Mouse (Mus musculus) MEL (cell line): Measurements from ENCODE around the gene Tal1. TPM values are rescaled to one million over a fixed set of nuclear protein-coding genes. Genes with fewer than 3 reads are reported as not detected.

Source experiments
- DNase-seq: peaks from one replicate; pipeline ENCODE4 v3.0.0; 2011; ENCODE audit warnings: low read depth, low spot score
- H3K27ac ChIP-seq: 2 replicates; pipeline ENCODE4 v1.5.1; 2012; ENCODE audit warnings: low read depth, mild to moderate bottlenecking, control low read depth, low read length, moderate library complexity; ENCODE audit not compliant: control insufficient read depth
- H3K27me3 ChIP-seq, 2 experiments: fragments of 150-350 bp in 1 of 2; sonication (generic) in 1 of 2; 2 replicates each; pipeline ENCODE4 v1.6.1; 2012; ENCODE audit warnings: low read length in 2 of 2, mild to moderate bottlenecking in 2 of 2, improper control_type of control experiment in 1 of 2, moderate library complexity in 1 of 2; ENCODE audit not compliant: insufficient read depth in 2 of 2, control insufficient read depth in 1 of 2
- H3K36me3 ChIP-seq, 2 experiments: 2 replicates each; pipeline ENCODE4 v1.6.1; 2012 to 2014; ENCODE audit warnings: low read length in 2 of 2, improper control_type of control experiment in 1 of 2, inconsistent platforms in 1 of 2, mild to moderate bottlenecking in 1 of 2; ENCODE audit not compliant: insufficient read depth in 2 of 2, control insufficient read depth in 1 of 2
- H3K4me1 ChIP-seq, 2 experiments: fragments of 150-350 bp in 1 of 2; sonication (generic) in 1 of 2; 2 replicates each; pipeline ENCODE4 v1.6.1; 2012; ENCODE audit warnings: low read length in 2 of 2, improper control_type of control experiment in 1 of 2, mild to moderate bottlenecking in 1 of 2; ENCODE audit not compliant: insufficient read depth in 2 of 2, control insufficient read depth in 1 of 2
- H3K4me3 ChIP-seq, 2 experiments: fragments of 150-350 bp in 1 of 2; sonication (generic) in 1 of 2; 2 replicates each; pipeline ENCODE4 v1.5.1; 2012; ENCODE audit warnings: low read depth in 2 of 2, low read length in 2 of 2, mild to moderate bottlenecking in 2 of 2, moderate library complexity in 2 of 2, control low read depth in 1 of 2, improper control_type of control experiment in 1 of 2; ENCODE audit not compliant: control insufficient read depth in 1 of 2, insufficient read depth in 1 of 2
- H3K79me2 ChIP-seq: 2 replicates; pipeline ENCODE4 v1.6.1; 2012; ENCODE audit warnings: mild to moderate bottlenecking, low read length, moderate library complexity; ENCODE audit not compliant: control insufficient read depth, poor library complexity, insufficient read depth
- H3K9ac ChIP-seq: 2 replicates; pipeline ENCODE4 v1.6.1; 2012; ENCODE audit warnings: low read depth, mild to moderate bottlenecking, control low read depth, low read length, moderate library complexity; ENCODE audit not compliant: control insufficient read depth, poor library complexity, severe bottlenecking
- H3K9me3 ChIP-seq: fragments of 150-350 bp; sonication (generic); replicated peaks from 2 replicates; pipeline ENCODE4 v1.6.1; 2012; ENCODE audit warnings: mild to moderate bottlenecking, low read length, improper control_type of control experiment, moderate library complexity; ENCODE audit not compliant: insufficient read depth
- CHD1 ChIP-seq: IDR thresholded peaks from 2 replicates; pipeline ENCODE4 v1.6.1; 2012; ENCODE audit warnings: low read depth, mild to moderate bottlenecking, inconsistent platforms, low read length, improper control_type of control experiment
- CTCF ChIP-seq, 3 experiments: IDR thresholded peaks in 2 of 3; conservative IDR thresholded peaks in 1 of 3; 2 replicates each; pipeline ENCODE4 v1.5.1; 2011 to 2012; ENCODE audit warnings: low read length in 3 of 3, low read depth in 2 of 3, mild to moderate bottlenecking in 2 of 3, improper control_type of control experiment in 1 of 3, inconsistent platforms in 1 of 3, mixed read lengths in 1 of 3, moderate library complexity in 1 of 3; ENCODE audit not compliant: control insufficient read depth in 1 of 3, insufficient read depth in 1 of 3, poor library complexity in 1 of 3, severe bottlenecking in 1 of 3
- E2F4 ChIP-seq: IDR thresholded peaks from 2 replicates; pipeline ENCODE4 v1.6.1; 2011; ENCODE audit warnings: low read depth, low read length, improper control_type of control experiment, borderline replicate concordance
- ELF1 ChIP-seq: IDR thresholded peaks from 2 replicates; pipeline ENCODE4 v1.6.1; 2014; ENCODE audit warnings: low read depth, mild to moderate bottlenecking, inconsistent platforms, low read length, improper control_type of control experiment, moderate library complexity
- GABPA ChIP-seq: IDR thresholded peaks from 2 replicates; pipeline ENCODE4 v1.6.1; 2012; ENCODE audit warnings: low read depth, mild to moderate bottlenecking, inconsistent platforms, low read length, improper control_type of control experiment, moderate library complexity
- GATA1 ChIP-seq: IDR thresholded peaks from 2 replicates; pipeline ENCODE4 v1.6.1; 2011; ENCODE audit warnings: low read depth, low read length, improper control_type of control experiment
- HCFC1 ChIP-seq: IDR thresholded peaks from 2 replicates; pipeline ENCODE4 v1.6.1; 2012; ENCODE audit warnings: low read depth, mild to moderate bottlenecking, inconsistent platforms, low read length, improper control_type of control experiment, moderate library complexity
- KAT2A ChIP-seq: conservative IDR thresholded peaks from 2 replicates; pipeline ENCODE4 v1.6.1; 2012; ENCODE audit warnings: low read depth, low read length, improper control_type of control experiment, inconsistent platforms
- MAX ChIP-seq: IDR thresholded peaks from 2 replicates; pipeline ENCODE4 v1.6.1; 2011; ENCODE audit warnings: low read length, improper control_type of control experiment
- MAZ ChIP-seq: IDR thresholded peaks from 2 replicates; pipeline ENCODE4 v1.6.1; 2012; ENCODE audit warnings: low read depth, mild to moderate bottlenecking, inconsistent platforms, low read length, improper control_type of control experiment
- MEF2A ChIP-seq: IDR thresholded peaks from 2 replicates; pipeline ENCODE4 v1.6.1; 2014; ENCODE audit warnings: low read depth, mild to moderate bottlenecking, inconsistent platforms, low read length, improper control_type of control experiment; ENCODE audit not compliant: poor library complexity, insufficient replicate concordance, severe bottlenecking; ENCODE audit errors: extremely low read depth
- MXI1 ChIP-seq: IDR thresholded peaks from 2 replicates; pipeline ENCODE4 v1.6.1; 2011; ENCODE audit warnings: mild to moderate bottlenecking, low read depth, low read length, improper control_type of control experiment
- MYC ChIP-seq: IDR thresholded peaks from 2 replicates; pipeline ENCODE4 v1.6.1; 2011; ENCODE audit warnings: low read depth, mild to moderate bottlenecking, low read length, improper control_type of control experiment, moderate library complexity
- POLR2A ChIP-seq, 2 experiments: IDR thresholded peaks; 2 replicates each; pipeline ENCODE4 v1.6.1; 2011 to 2012; ENCODE audit warnings: low read length in 2 of 2, mild to moderate bottlenecking in 2 of 2, control low read depth in 1 of 2, improper control_type of control experiment in 1 of 2, low read depth in 1 of 2, moderate library complexity in 1 of 2; ENCODE audit not compliant: control insufficient read depth in 1 of 2, insufficient read depth in 1 of 2, poor library complexity in 1 of 2
- RCOR1 ChIP-seq: IDR thresholded peaks from 2 replicates; pipeline ENCODE4 v1.6.1; 2012; ENCODE audit warnings: low read depth, mild to moderate bottlenecking, inconsistent platforms, low read length, improper control_type of control experiment
- SIN3A ChIP-seq: IDR thresholded peaks from 2 replicates; pipeline ENCODE4 v1.6.1; 2012; ENCODE audit warnings: low read length, improper control_type of control experiment, inconsistent platforms
- TBP ChIP-seq: IDR thresholded peaks from 2 replicates; pipeline ENCODE4 v1.8.0; 2011; ENCODE audit warnings: low read depth, low read length, improper control_type of control experiment
- UBTF ChIP-seq: IDR thresholded peaks from 2 replicates; pipeline ENCODE4 v1.6.1; 2012; ENCODE audit warnings: low read depth, mild to moderate bottlenecking, inconsistent platforms, low read length, improper control_type of control experiment, moderate library complexity, borderline replicate concordance; ENCODE audit not compliant: insufficient read depth
- USF1 ChIP-seq: IDR thresholded peaks from 2 replicates; pipeline ENCODE4 v1.6.1; 2014; ENCODE audit warnings: low read depth, mild to moderate bottlenecking, inconsistent platforms, low read length, improper control_type of control experiment, moderate library complexity
- USF2 ChIP-seq, 2 experiments: IDR thresholded peaks; 2 replicates each; pipeline ENCODE4 v1.6.1; 2011 to 2012; ENCODE audit warnings: improper control_type of control experiment in 2 of 2, low read length in 2 of 2, borderline replicate concordance in 1 of 2, inconsistent platforms in 1 of 2, low read depth in 1 of 2, mild to moderate bottlenecking in 1 of 2; ENCODE audit not compliant: insufficient read depth in 1 of 2
- ZC3H11A ChIP-seq: IDR thresholded peaks from 2 replicates; pipeline ENCODE4 v1.6.1; 2012; ENCODE audit warnings: low read depth, mild to moderate bottlenecking, inconsistent platforms, low read length, improper control_type of control experiment
- ZMIZ1 ChIP-seq: IDR thresholded peaks from 2 replicates; pipeline ENCODE4 v1.6.1; 2012; ENCODE audit warnings: low read depth, mild to moderate bottlenecking, inconsistent platforms, low read length, improper control_type of control experiment, moderate library complexity
- ZNF384 ChIP-seq: IDR thresholded peaks from 2 replicates; pipeline ENCODE4 v1.6.1; 2012; ENCODE audit warnings: low read depth, mild to moderate bottlenecking, inconsistent platforms, low read length, improper control_type of control experiment
- polyA plus RNA-seq, 2 experiments: library from polyadenylated mRNA; stranded (reverse) in 1 of 2; unstranded in 1 of 2; fragments of >175 nt in 1 of 2; fragments of >200 nt in 1 of 2; gene quantifications; 2 replicates each; pipeline versions ENCODE4 v1.2.1 to v1.2.4; 2012; ENCODE audit warnings: low replicate concordance in 2 of 2, low read depth in 1 of 2; ENCODE audit not compliant: insufficient read length in 2 of 2, insufficient read depth in 1 of 2, missing spikeins in 1 of 2
- total RNA-seq: library from RNA; depleted of rRNA; stranded (reverse); fragments of 300-350 nt; gene quantifications from 2 replicates; pipeline ENCODE4 v1.2.3, GENCODE M21; 2012

Gene Tal1
- total and polyA plus RNA-seq, 3 experiments: 34.9 to 48.9 TPM; not detected in 1

GRCm38 (mm10) chr4:115014276-115014675, 42.0 kb upstream of the Tal1 start:
- DNase-seq: no peak
- Histone ChIP-seq H3K4me3 (no peak overlapping the region), H3K4me1 (no peaks in the 10 kb centered on the region), H3K27ac (no peak overlapping the region), H3K9ac (no peak overlapping the region), H3K36me3 (peaks cover 0 to 34% of the 10 kb centered on the region in 2 experiments; a peak in 2 of 4 replicates), H3K79me2 (no peaks in the 10 kb centered on the region), H3K9me3 (no peaks in the 10 kb centered on the region), H3K27me3 (no peaks in the 10 kb centered on the region)
- TF ChIP-seq KAT2A (no peak), MEF2A (no peak), MXI1 (no peak), E2F4 (no peak), ZNF384 (no peak), MAZ (no peak), GATA1 (no peak), GABPA (no peak), ZC3H11A (no peak), TBP (no peak), SIN3A (no peak), POLR2A (IDR thresholded peaks at IDR 0.05; ENCODE audit: control insufficient read depth in 1 of 2, insufficient read depth in 1 of 2, low read depth in 1 of 2, low read length in 2 of 2, poor library complexity in 1 of 2) (no peak), ELF1 (no peak), RCOR1 (no peak), CHD1 (no peak), UBTF (no peak)

DNA sequence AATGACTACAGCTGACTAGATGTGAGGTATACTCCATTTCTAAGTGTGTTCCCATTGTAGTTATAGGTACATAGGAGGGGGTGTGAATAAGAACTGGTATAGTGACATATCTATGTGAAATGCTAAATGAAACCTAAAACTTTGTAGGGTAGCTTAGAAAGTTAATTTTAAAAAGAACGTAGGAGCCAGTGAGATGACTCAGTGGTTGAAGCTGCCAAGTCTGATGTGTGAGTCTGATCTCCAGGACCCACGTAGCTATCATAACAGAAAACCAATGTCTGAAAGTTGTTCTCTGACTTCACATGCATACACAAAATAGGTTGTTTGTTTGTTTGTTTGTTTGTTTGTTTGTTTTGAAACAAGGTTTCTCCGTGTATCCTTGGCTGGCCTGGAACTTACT, 36.2 kb upstream of the Tal1 start:
- no peak for TF ChIP-seq CTCF (IDR thresholded peaks at IDR 0.05 in 2 of 3, conservative IDR thresholded peaks at IDR 0.05 in 1 of 3; ENCODE audit: control insufficient read depth in 1 of 3, insufficient read depth in 1 of 3, low read depth in 2 of 3, low read length in 3 of 3, poor library complexity in 1 of 3, severe bottlenecking in 1 of 3)
- TF ChIP-seq GABPA: no peak
- no peak for TF ChIP-seq ELF1
- no peak for TF ChIP-seq MYC
- no peak for TF ChIP-seq RCOR1
- no peak for TF ChIP-seq MAZ
- no peak for TF ChIP-seq POLR2A (IDR thresholded peaks at IDR 0.05; ENCODE audit: control insufficient read depth in 1 of 2, insufficient read depth in 1 of 2, low read depth in 1 of 2, low read length in 2 of 2, poor library complexity in 1 of 2)
- no peak for TF ChIP-seq USF2 (IDR thresholded peaks at IDR 0.05; ENCODE audit: borderline replicate concordance in 1 of 2, insufficient read depth in 1 of 2, low read depth in 1 of 2, low read length in 2 of 2)
- TF ChIP-seq MAX: no peak
- no peak for TF ChIP-seq ZMIZ1
- TF ChIP-seq HCFC1: no peak
- no peak for TF ChIP-seq ZC3H11A
- no peak for TF ChIP-seq USF1
- peaks cover 0 to 22% of the 10 kb centered on the region in 2 experiments; a peak in 2 of 4 replicates for H3K36me3 ChIP-seq
- no peak overlapping the region for H3K9ac ChIP-seq
- DNase-seq: no peak
- no peaks in the 10 kb centered on the region for H3K4me1 ChIP-seq
- no peak overlapping the region for H3K4me3 ChIP-seq
- H3K27me3 ChIP-seq: no peaks in the 10 kb centered on the region
- H3K9me3 ChIP-seq: no peaks in the 10 kb centered on the region
- no peaks in the 10 kb centered on the region for H3K79me2 ChIP-seq
- H3K27ac ChIP-seq: no peak overlapping the region
